Mouse (Mus musculus): ENCODE data around the gene Plk2. TPM values are rescaled to one million over a fixed set of nuclear protein-coding genes. Genes with fewer than 3 reads are reported as not detected.
"Not testable (repeated sequence)": the region's sequence is repeated elsewhere in the genome, so short reads cannot be mapped to it uniquely, and the experiment has no call there.

Gene Plk2
- polyA plus RNA-seq, 1 experiment from 2014 or later: 155 TPM

DNA sequence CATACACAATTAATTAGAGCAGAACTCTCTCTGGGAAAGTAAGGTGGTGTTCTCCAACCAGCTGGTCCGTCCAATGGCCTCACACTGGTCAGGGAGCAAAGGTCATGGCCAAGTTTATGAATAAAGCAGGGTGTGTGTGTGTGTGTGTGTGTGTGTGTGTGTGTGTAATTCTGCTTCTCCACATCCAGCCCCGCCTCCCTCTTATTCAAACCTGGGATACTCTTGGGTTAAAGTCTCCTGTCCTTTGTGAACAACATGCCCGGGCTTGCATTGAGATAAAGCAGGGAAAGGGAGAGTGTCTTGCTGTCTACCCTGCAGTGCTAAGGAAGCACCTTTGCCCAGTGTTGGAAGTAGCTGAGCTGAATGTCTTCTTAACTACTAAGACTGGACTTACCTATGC, 2.2 kb upstream of the Plk2 start:
- Histone ChIP-seq H3K27me3 (peaks cover 8% of the 10 kb centered on the region), H3K9me3 (peaks cover 5% of the 10 kb centered on the region), H3K4me2 (replicated peaks) (no peak overlapping the region), H3K4me3 (replicated peaks) (no peak overlapping the region), H3K36me3 (peaks cover 3% of the 10 kb centered on the region), H3K4me1 (replicated peaks) (peaks cover 7% of the 10 kb centered on the region), H3K27ac (no peak overlapping the region), H3K9ac (replicated peaks) (no peak overlapping the region)
- WGBS: 51% methylated on average over 3 of the region's 3 CpGs
- no peak for ATAC-seq

DNA sequence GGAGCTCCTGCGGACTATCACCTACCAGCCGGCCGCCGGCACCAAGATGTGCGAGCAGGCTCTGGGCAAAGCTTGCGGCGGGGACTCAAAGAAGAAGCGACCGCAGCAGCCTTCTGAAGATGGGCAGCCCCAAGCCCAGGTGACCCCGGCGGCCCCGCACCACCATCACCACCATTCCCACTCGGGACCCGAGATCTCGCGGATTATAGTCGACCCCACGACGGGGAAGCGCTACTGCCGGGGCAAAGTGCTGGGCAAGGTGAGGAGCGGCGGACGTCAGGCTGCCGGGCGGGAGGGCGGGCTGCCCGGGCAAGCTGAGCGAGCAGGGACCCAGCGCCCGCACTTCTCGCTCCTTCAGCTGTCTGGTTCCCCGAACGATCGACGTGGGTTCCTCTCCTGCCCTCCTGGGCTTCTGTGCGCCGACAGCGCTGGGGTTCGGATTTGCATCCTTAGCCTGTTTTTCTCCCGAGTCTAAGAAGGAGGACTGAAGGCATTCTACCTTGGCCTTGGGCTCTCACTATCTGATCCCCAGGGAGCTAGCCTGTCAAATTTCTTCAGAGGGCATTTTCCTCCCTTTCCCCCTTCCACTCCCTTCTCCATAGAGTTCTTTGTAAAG, 441 bp downstream of the Plk2 start:
- WGBS: under 1% methylated on average over 35 of the region's 41 CpGs
- Histone ChIP-seq H3K9me3 (0 out of 2 replicates have a peak, but pooled peaks cover 1% of the 10 kb centered on the region), H3K4me2 (replicated peaks) (peak overlapping the region; percentile 97), H3K36me3 (peaks cover 29% of the 10 kb centered on the region), H3K4me3 (replicated peaks) (peak overlapping the region; percentile 71), H3K9ac (replicated peaks) (peak overlapping the region; percentile 93), H3K4me1 (replicated peaks) (peaks cover 26% of the 10 kb centered on the region), H3K27ac (peak overlapping the region; percentile 90), H3K27me3 (peaks cover 8% of the 10 kb centered on the region)
- no peak; the same call in 1 of the 2 replicates for ATAC-seq

DNA sequence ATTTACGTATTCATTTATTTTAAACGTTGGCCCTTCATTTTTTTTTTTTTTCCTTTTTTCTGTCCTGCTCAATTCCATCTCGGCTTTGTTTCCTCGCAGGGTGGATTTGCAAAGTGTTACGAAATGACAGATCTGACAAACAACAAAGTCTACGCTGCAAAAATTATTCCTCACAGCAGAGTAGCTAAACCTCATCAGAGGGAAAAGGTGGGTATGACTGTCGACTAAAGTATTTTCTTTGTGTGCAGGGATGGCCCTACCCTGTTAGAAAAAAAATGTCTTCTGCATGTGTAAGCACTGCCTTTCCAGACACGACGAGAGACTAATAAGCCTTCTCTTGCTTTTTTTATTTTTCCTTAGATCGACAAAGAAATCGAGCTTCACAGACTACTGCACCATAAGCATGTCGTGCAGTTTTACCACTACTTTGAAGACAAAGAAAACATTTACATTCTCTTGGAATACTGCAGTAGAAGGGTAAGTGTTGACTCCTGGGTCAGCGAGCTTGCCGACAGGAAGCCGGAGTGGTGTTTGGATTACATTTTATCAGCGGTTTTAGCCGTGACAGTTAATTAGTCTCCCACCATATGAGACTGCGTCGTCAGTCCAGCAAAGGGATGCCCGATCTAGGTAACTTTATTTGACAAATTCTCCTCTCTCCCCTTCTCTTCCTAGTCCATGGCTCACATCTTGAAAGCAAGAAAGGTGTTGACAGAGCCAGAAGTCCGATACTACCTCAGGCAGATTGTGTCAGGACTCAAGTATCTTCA, 1.3 kb downstream of the Plk2 start:
- ATAC-seq: no peak
- Histone ChIP-seq H3K27ac (peak overlapping the region; percentile 90), H3K4me1 (replicated peaks) (peaks cover 27% of the 10 kb centered on the region), H3K9me3 (0 out of 2 replicates have a peak, but pooled peaks cover 3% of the 10 kb centered on the region), H3K27me3 (peaks cover 8% of the 10 kb centered on the region), H3K36me3 (peaks cover 37% of the 10 kb centered on the region), H3K9ac (replicated peaks) (peak overlapping the region; percentile 93), H3K4me2 (replicated peaks) (peak overlapping the region; percentile 97), H3K4me3 (replicated peaks) (peak overlapping the region; percentile 71)
- WGBS: 21% methylated on average over 21 of the region's 21 CpGs

DNA sequence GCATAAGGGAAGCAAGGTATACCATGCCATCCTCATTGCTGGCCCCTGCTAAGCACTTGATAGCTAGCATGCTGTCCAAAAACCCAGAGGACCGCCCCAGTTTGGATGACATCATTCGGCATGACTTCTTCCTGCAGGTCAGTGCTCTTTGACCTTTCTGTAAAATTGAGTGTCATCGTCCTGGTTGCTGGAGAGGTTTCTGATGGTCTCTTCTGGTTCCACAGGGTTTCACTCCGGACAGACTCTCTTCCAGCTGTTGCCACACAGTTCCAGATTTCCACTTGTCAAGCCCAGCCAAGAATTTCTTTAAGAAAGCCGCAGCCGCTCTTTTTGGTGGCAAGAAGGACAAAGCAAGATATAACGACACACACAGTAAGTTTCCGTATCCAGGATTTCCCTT, 2.9 kb downstream of the Plk2 start:
- Histone ChIP-seq H3K36me3 (peaks cover 45% of the 10 kb centered on the region), H3K9ac (replicated peaks) (no peak overlapping the region), H3K4me2 (replicated peaks) (peak overlapping the region; percentile 97), H3K27ac (no peak overlapping the region), H3K4me3 (replicated peaks) (peak overlapping the region; percentile 29), H3K4me1 (replicated peaks) (peaks cover 29% of the 10 kb centered on the region), H3K27me3 (peaks cover 5% of the 10 kb centered on the region), H3K9me3 (0 out of 2 replicates have a peak, but pooled peaks cover 3% of the 10 kb centered on the region)
- 92% methylated on average over 8 of the region's 8 CpGs for WGBS
- no peak for ATAC-seq

DNA sequence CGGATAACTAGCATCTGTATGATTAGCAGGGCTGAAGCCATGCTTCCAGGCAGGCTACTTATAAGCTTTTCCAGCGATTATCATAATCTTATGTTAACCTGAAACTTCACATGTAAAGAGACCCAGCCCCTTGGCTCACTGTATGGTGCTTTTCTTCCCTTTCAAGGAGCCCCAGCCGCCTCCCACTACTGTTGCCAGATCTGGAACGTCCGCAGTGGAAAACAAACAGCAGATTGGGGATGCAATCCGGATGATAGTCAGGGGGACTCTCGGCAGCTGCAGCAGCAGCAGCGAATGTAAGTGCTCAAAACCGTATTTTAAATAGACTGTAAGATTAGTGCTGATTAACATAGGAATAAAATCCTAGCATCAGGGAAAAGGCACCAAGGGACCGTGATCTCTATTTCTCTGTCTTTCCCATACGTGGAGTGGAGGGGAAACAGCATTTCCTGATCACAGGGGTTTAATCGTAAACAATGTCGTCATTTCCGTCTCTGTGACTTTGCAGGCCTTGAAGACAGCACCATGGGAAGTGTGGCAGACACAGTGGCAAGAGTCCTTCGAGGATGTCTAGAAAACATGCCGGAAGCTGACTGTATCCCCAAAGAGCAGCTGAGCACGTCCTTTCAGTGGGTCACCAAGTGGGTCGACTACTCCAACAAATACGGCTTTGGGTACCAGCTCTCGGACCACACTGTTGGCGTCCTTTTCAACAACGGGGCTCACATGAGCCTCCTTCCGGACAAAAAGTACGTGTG, 3.8 kb downstream of the Plk2 start:
- Histone ChIP-seq H3K4me3 (replicated peaks) (peak overlapping the region; percentile 29), H3K27me3 (no peaks in the 10 kb centered on the region; the same call in 1 of the 2 replicates), H3K27ac (no peak overlapping the region), H3K9ac (replicated peaks) (0 out of 2 replicates have a peak overlapping the region, but pooled peaks have one; percentile 14), H3K36me3 (peaks cover 45% of the 10 kb centered on the region), H3K4me1 (replicated peaks) (peaks cover 29% of the 10 kb centered on the region), H3K9me3 (0 out of 2 replicates have a peak, but pooled peaks cover 3% of the 10 kb centered on the region), H3K4me2 (replicated peaks) (peak overlapping the region; percentile 97)
- no peak for ATAC-seq
- WGBS: 69% methylated on average over 24 of the region's 24 CpGs

- H3K36me3 ChIP-seq: peaks cover 45% of the 10 kb centered on the region
Measured at GRCm38 (mm10) chr13:110401443-110401842, 6.6 kb downstream of the Plk2 start.

GRCm38 (mm10) chr13:110401877-110402276, 7.0 kb downstream of the Plk2 start:
- WGBS: 94% methylated on average over 2 of the region's 2 CpGs
- Histone ChIP-seq H3K27ac (no peak overlapping the region), H3K4me3 (replicated peaks) (no peak overlapping the region), H3K9me3 (0 out of 2 replicates have a peak, but pooled peaks cover 3% of the 10 kb centered on the region), H3K4me1 (replicated peaks) (peaks cover 27% of the 10 kb centered on the region), H3K4me2 (replicated peaks) (no peak overlapping the region), H3K9ac (replicated peaks) (no peak overlapping the region), H3K27me3 (no peaks in the 10 kb centered on the region; the same call in 1 of the 2 replicates), H3K36me3 (peaks cover 45% of the 10 kb centered on the region)
- ATAC-seq: no peak

More at GRCm38 (mm10) chr13:110401443-110401842, 6.6 kb downstream of the Plk2 start:
- peaks cover 29% of the 10 kb centered on the region for H3K4me1 ChIP-seq (replicated peaks)
- H3K9ac ChIP-seq (replicated peaks): no peak overlapping the region
- no peak overlapping the region for H3K4me3 ChIP-seq (replicated peaks)
- 93% methylated on average over 3 of the region's 3 CpGs for WGBS
- no peak for ATAC-seq
- no peak overlapping the region for H3K4me2 ChIP-seq (replicated peaks)
- no peaks in the 10 kb centered on the region; the same call in 1 of the 2 replicates for H3K27me3 ChIP-seq
- H3K27ac ChIP-seq: no peak overlapping the region
- 0 out of 2 replicates have a peak, but pooled peaks cover 3% of the 10 kb centered on the region for H3K9me3 ChIP-seq

DNA sequence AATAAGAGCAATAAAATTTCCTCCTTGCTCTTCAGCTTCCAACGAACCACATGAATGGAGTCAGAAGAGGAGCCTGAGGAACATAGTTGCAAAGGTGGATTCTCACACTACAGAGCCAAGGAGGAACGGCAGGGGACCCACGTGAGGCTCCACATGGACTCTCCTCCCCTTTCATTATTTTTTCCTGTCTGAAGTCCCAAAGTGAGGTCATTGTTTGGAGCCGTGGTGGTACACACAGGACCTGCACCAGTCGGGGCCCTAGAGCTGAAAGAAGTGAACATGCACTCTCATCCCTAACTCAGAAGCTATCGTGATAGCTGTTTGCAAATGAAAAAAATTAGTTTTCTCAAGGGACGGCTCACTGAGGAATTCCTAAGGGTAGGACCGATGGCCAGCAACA, 9.2 kb downstream of the Plk2 start:
- no peak for ATAC-seq
- no peak overlapping the region for H3K4me2 ChIP-seq (replicated peaks)
- H3K27me3 ChIP-seq: no peaks in the 10 kb centered on the region
- peaks cover 28% of the 10 kb centered on the region for H3K36me3 ChIP-seq
- H3K4me3 ChIP-seq (replicated peaks): no peak overlapping the region
- WGBS: 81% methylated on average over 8 of the region's 8 CpGs
- H3K9ac ChIP-seq (replicated peaks): no peak overlapping the region
- H3K9me3 ChIP-seq: 0 out of 2 replicates have a peak, but pooled peaks cover 3% of the 10 kb centered on the region
- H3K4me1 ChIP-seq (replicated peaks): peaks cover 8% of the 10 kb centered on the region; the same call in 1 of the 2 replicates
- H3K27ac ChIP-seq: no peak overlapping the region

DNA sequence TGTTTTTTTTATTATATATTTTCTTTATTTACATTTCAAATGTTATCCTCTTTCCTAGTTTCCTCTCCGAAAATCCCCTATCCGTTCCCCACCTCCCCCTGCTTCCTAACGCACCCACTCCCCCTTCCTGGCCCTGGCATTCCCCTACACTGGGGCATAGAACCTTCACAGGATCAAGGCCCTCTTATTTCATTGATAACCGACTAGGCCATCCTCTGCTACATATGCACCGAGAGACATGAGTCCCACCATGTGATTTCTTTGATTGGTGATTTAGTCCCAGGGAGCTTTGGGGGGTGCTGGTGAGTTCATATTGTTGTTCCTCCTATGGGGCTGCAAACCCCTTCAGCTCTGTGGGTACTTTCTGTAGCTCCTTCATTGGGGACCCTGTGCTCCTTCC, 9.8 kb downstream of the Plk2 start:
- not testable (repeated sequence) for H3K27ac ChIP-seq; H3K4me1 ChIP-seq (replicated peaks); H3K4me2 ChIP-seq (replicated peaks); H3K9ac ChIP-seq (replicated peaks); H3K27me3 ChIP-seq; H3K4me3 ChIP-seq (replicated peaks); ATAC-seq; H3K9me3 ChIP-seq
- 89% methylated on average over 5 of the region's 5 CpGs for WGBS
- H3K36me3 ChIP-seq: peaks cover 22% of the 10 kb centered on the region

GRCm38 (mm10) chr13:110406152-110406551, 11.3 kb downstream of the Plk2 start:
- H3K4me3 ChIP-seq (replicated peaks): no peak overlapping the region
- no peak for ATAC-seq
- H3K4me2 ChIP-seq (replicated peaks): no peak overlapping the region
- H3K9me3 ChIP-seq: no peaks in the 10 kb centered on the region
- WGBS: 81% methylated on average over 5 of the region's 5 CpGs
- H3K27ac ChIP-seq: no peak overlapping the region
- H3K36me3 ChIP-seq: peaks cover 7% of the 10 kb centered on the region
- H3K4me1 ChIP-seq (replicated peaks): 0 out of 2 replicates have a peak, but pooled peaks cover 2% of the 10 kb centered on the region
- no peak overlapping the region for H3K9ac ChIP-seq (replicated peaks)
- H3K27me3 ChIP-seq: no peaks in the 10 kb centered on the region

- WGBS: 86% methylated on average over 12 of the region's 12 CpGs
- H3K27me3 ChIP-seq: no peaks in the 10 kb centered on the region
- peak; percentile 58 for ATAC-seq
- H3K4me1 ChIP-seq (replicated peaks): 0 out of 2 replicates have a peak, but pooled peaks cover 3% of the 10 kb centered on the region
- no peak overlapping the region for H3K4me3 ChIP-seq (replicated peaks)
- no peaks in the 10 kb centered on the region for H3K9me3 ChIP-seq
- no peak overlapping the region for H3K9ac ChIP-seq (replicated peaks)
- H3K4me2 ChIP-seq (replicated peaks): no peak overlapping the region
- no peak overlapping the region for H3K27ac ChIP-seq
- H3K36me3 ChIP-seq: no peaks in the 10 kb centered on the region
Measured at GRCm38 (mm10) chr13:110412572-110413209, 17.8 kb downstream of the Plk2 start.
